Comparison of ENCODE assay signal across 10 mouse cellular contexts in genomic region chr15:3578286-3578980, GRCm38 (mm10).
DNase-seq lines count a peak whose midpoint lies in the region.
"Had no signal": no experiment of that assay in that cellular context is flagged by ENCODE, and none has a peak within 500 bp of the region (broad histone marks: within the 10 kb centered on the region; RNA-seq: fewer than 3 reads in every experiment).

No protein-coding gene starts in this region.

- DNase-seq in cerebellum, postnatal 10 days = peak; percentile 43 to 55
- DNase-seq in cerebellum, postnatal 36 days = no peak
- peak; percentile 13 for DNase-seq in lung, postnatal 36 days
- DNase-seq in lung, postnatal 10 days = no peak
- peak; percentile 52 for DNase-seq in kidney, postnatal 14 days
- DNase-seq in heart, adult 9 months (ENCODE audit: low spot score in 2 of 2) = no peak
- DNase-seq in B cell, adult 2 months = no peak
- DNase-seq: cerebellum, adult 18-20 months; lung, postnatal 14 days; thymus, postnatal 25 days had no signal

Comparison
In these comparisons a context has a peak if more than half of its experiments do, and no peak if none do; other contexts are left out.
1. DNase-seq: peak in cerebellum, postnatal 10 days (2 of 2), lung, postnatal 36 days (single experiment) and kidney, postnatal 14 days (single experiment); none in cerebellum, postnatal 36 days (0 of 2), lung, postnatal 10 days (single experiment), heart, adult 9 months (0 of 2) and B cell, adult 2 months (0 of 2).